ENCODE assay signal across 11 mouse cellular contexts in the genomic region with DNA sequence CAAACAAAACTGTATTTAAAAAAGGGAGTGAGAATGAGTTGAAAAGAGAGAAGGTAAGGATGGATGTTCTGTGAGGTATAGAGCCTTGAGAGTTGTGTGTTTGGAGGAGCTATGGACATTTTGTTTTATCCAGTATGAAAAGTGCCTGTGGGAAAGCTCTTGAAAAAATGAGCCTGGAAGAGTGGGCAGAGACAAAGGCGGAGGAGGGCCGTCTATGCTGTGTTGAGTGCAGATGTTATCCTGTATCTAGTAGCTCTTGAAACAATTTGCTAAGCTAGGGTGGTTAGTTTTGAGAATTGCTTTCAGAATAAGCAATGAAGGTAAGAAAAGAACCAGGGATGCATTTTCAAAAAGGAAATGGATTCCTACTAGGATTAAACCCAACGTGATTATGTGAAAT.
"Had no signal": no experiment of that assay in that cellular context is flagged by ENCODE, and none has a peak within 500 bp of the region (broad histone marks: within the 10 kb centered on the region; RNA-seq: fewer than 3 reads in every experiment).

No protein-coding gene starts in this region.

- DNase-seq: kidney, adult 2 months; kidney, postnatal 25 days; layer of hippocampus, adult 9-11 months; left cerebral cortex, postnatal 4 days; liver, postnatal 0 days; lung, embryonic 14.5 days; right cerebral cortex, postnatal 14 days; thymus, postnatal 25 days had no signal

- ATAC-seq: intestine, postnatal 0 days; liver, postnatal 0 days; lung, postnatal 0 days; midbrain, embryonic 15.5 days had no signal
